Mouse (Mus musculus) forebrain, embryonic 11.5 days (tissue): ENCODE results near the gene Ankle2. TPM values are rescaled to one million over a fixed set of nuclear protein-coding genes. Genes with fewer than 3 reads are reported as not detected.

Experiments used
- ATAC-seq: fragments of 200-750 bp; cut with Nextera tagmentation; replicated peaks from 2 replicates; pipeline ENCODE4 v1.8.0; 2017; ENCODE audit warnings: moderate TSS enrichment; ENCODE audit not compliant: low FRiP score
- DNase-seq: peaks from one replicate; pipeline ENCODE4 v3.0.0-alpha.2; 2017; ENCODE audit warnings: low spot score
- H3K27ac ChIP-seq: fragments of 300-500 bp; sonication (generic); 2 replicates; pipeline ENCODE4 v1.5.1; 2014; ENCODE audit warnings: low read depth, low read length
- H3K27me3 ChIP-seq: fragments of 300-500 bp; sonication (generic); 2 replicates; pipeline ENCODE4 v1.6.1; 2014; ENCODE audit warnings: mild to moderate bottlenecking, low read length, mixed read lengths; ENCODE audit not compliant: control insufficient read depth, insufficient read depth
- H3K36me3 ChIP-seq: fragments of 300-500 bp; sonication (generic); 2 replicates; pipeline ENCODE4 v1.6.1; 2014; ENCODE audit warnings: mild to moderate bottlenecking, low read length, moderate library complexity, mixed read lengths; ENCODE audit not compliant: control insufficient read depth, insufficient read depth
- H3K4me1 ChIP-seq: fragments of 300-500 bp; sonication (generic); replicated peaks from 2 replicates; pipeline ENCODE4 v1.6.1; 2014; ENCODE audit warnings: low read length, mixed read lengths; ENCODE audit not compliant: control insufficient read depth, insufficient read depth
- H3K4me2 ChIP-seq: fragments of 300-500 bp; sonication (generic); 2 replicates; pipeline ENCODE4 v1.6.1; 2014; ENCODE audit warnings: low read depth, mild to moderate bottlenecking, low read length, moderate library complexity, mixed read lengths; ENCODE audit not compliant: severe bottlenecking
- H3K4me3 ChIP-seq: fragments of 300-500 bp; sonication (generic); 2 replicates; pipeline ENCODE4 v1.5.1; 2014; ENCODE audit warnings: low read depth, low read length
- H3K9ac ChIP-seq: fragments of 300-500 bp; sonication (generic); 2 replicates; pipeline ENCODE4 v1.6.1; 2014; ENCODE audit warnings: low read length
- H3K9me3 ChIP-seq: fragments of 300-500 bp; sonication (generic); 2 replicates; pipeline ENCODE4 v1.6.1; 2016; ENCODE audit warnings: low read length, mixed read lengths; ENCODE audit not compliant: control insufficient read depth
- WGBS: fragments of 180-500 bp; shearing (Covaris S2); extraction: QIAGEN DNeasy Blood & Tissue Kit; methylation state at CpG from one replicate; pipeline ENCODE4 v1.1.7; 2014; 5-methylcytosine and 5-hydroxymethylcytosine counted together
- polyA plus RNA-seq: library from polyadenylated mRNA; unstranded; fragments of >200 nt; fragmentation: Nextera tagmentation; extraction: Ambion mirVana; gene quantifications from 2 replicates; pipeline ENCODE4 v1.2.1, GENCODE M21; 2014

Ankle2 gene
- polyA plus RNA-seq: 39.0 and 48.6 TPM in 2 replicates

- ATAC-seq: peak; percentile 97
- H3K9me3 ChIP-seq: no peaks in the 10 kb centered on the region
- H3K36me3 ChIP-seq: no peaks in the 10 kb centered on the region; the same call in 1 of the 2 replicates
- peak within 1 kb of the TSS; percentile 93 for H3K4me3 ChIP-seq
- peak within 1 kb of the TSS; percentile 67 for H3K4me2 ChIP-seq
- under 1% methylated on average over 81 of the region's 81 CpGs for WGBS
- DNase-seq: peak; percentile 97
- no peaks in the 10 kb centered on the region for H3K27me3 ChIP-seq
- peaks cover 4% of the 10 kb centered on the region; the same call in 1 of the 2 replicates for H3K4me1 ChIP-seq
- peak within 1 kb of the TSS; percentile 93 for H3K9ac ChIP-seq
- H3K27ac ChIP-seq: peak within 1 kb of the TSS; percentile 93
Observed at GRCm38 (mm10) chr5:110230780-110231461, at the start of gene Ankle2. Gene Ankle2, plus strand, starts transcription at chr5:110231004.

DNA sequence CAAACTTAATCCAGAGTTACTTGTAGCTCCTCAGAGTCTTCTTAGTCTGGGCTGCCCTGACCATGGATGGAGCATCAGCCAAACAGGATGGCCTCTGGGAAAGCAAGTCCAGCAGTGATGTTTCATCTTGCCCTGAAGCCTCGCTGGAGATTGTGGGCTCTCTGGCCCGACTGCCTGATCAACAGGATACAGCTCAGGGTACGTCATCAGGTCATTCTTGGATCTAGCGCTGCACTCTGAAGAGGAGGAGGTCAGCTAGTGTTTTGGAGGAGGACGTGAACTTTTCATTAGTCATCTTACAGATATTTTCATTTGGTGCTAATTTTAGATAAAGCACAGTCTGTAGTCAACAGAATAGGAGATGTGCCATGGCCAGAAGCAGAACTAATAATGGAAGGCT lies 49.1 kb upstream of the Ankle2 start:
- no peak overlapping the region for H3K9ac ChIP-seq
- H3K4me2 ChIP-seq: no peak overlapping the region
- no peaks in the 10 kb centered on the region; the same call in 1 of the 2 replicates for H3K4me1 ChIP-seq
- H3K36me3 ChIP-seq: no peaks in the 10 kb centered on the region; the same call in none of the 2 replicates
- no peak overlapping the region for H3K27ac ChIP-seq
- ATAC-seq (no peak), DNase-seq (no peak)
- no peaks in the 10 kb centered on the region for H3K9me3 ChIP-seq
- no peak overlapping the region for H3K4me3 ChIP-seq
- WGBS: 91% methylated on average over 5 of the region's 5 CpGs
- no peaks in the 10 kb centered on the region for H3K27me3 ChIP-seq

GRCm38 (mm10) chr5:110203164-110203895 lies 27.5 kb upstream of the Ankle2 start:
- WGBS: 91% methylated on average over 10 of the region's 10 CpGs
- Histone ChIP-seq H3K4me1 (no peaks in the 10 kb centered on the region), H3K4me2 (no peak overlapping the region), H3K27me3 (no peaks in the 10 kb centered on the region), H3K36me3 (peaks cover 6% of the 10 kb centered on the region; the same call in 1 of the 2 replicates), H3K9me3 (no peaks in the 10 kb centered on the region), H3K4me3 (no peak overlapping the region), H3K9ac (no peak overlapping the region), H3K27ac (no peak overlapping the region)
- no peak for DNase-seq
- no peak for ATAC-seq

DNA sequence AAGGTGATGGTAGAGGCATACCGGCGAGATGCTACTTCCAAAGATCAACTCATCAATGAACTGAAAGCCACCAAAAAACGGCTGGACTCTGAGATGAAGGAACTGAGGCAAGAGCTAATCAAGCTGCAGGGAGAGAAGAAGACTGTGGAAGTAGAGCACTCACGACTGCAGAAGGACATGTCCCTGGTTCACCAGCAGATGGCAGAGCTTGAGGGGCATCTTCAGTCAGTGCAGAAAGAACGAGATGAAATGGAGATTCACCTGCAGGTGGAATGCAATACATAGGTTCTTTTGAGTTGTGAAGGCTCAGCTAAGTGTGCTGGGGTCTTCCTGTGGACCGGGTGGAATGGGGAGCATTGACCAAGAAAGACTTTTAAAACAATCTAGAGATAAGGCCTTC lies 26.0 kb upstream of the Ankle2 start:
- Histone ChIP-seq H3K27me3 (no peaks in the 10 kb centered on the region), H3K4me2 (no peak overlapping the region), H3K4me3 (no peak overlapping the region), H3K9ac (no peak overlapping the region), H3K27ac (no peak overlapping the region), H3K36me3 (peaks cover 6% of the 10 kb centered on the region; the same call in 1 of the 2 replicates), H3K9me3 (no peaks in the 10 kb centered on the region), H3K4me1 (no peaks in the 10 kb centered on the region)
- 80% methylated on average over 6 of the region's 6 CpGs for WGBS
- no peak for DNase-seq
- ATAC-seq: no peak

DNA sequence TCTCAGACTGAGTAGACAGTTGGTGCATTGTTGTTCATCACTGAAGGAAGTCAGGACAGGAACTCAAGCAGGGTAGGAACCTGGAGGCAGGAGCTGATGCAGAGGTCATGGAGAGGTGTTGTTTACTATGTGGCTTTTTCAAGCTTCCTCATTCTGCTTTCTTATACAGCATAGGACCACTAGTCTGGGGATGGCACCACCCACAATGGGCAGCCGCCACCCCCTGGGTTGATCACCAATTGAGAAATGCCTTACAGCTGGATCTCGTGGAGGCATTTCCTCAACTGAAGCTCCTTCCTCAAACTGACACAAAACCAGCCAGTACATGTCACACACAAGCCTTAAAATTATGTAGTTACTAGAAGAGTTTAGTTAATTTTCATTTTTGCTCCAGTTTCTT lies 19.5 kb upstream of the Ankle2 start:
- no peak for ATAC-seq
- Histone ChIP-seq H3K27me3 (no peaks in the 10 kb centered on the region), H3K4me1 (no peaks in the 10 kb centered on the region), H3K9ac (no peak overlapping the region), H3K36me3 (peaks cover 12% of the 10 kb centered on the region; the same call in 1 of the 2 replicates), H3K27ac (no peak overlapping the region), H3K4me2 (no peak overlapping the region), H3K4me3 (no peak overlapping the region), H3K9me3 (no peaks in the 10 kb centered on the region)
- DNase-seq: no peak
- WGBS: 93% methylated on average over 2 of the region's 2 CpGs

DNA sequence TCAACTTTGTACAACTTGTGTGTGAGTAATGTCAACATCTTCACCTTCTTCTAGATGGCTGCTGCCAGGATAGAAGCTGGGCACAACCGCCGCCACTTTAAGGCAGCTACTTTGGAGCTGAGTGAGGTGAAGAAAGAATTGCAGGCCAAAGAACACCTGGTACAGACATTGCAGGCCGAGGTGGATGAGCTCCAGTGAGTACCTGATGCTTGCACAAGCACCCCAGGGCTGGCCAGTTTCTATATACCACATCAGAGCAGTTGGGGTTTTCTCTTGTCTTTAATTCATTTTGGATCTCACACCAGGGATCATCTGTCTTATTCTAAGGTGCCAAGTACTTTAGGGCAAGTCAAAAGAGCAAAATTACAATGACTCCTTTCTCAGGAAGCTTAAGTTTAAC lies 14.0 kb upstream of the Ankle2 start:
- ATAC-seq: no peak
- Histone ChIP-seq H3K27me3 (no peaks in the 10 kb centered on the region), H3K36me3 (peaks cover 7% of the 10 kb centered on the region; the same call in 1 of the 2 replicates), H3K9me3 (no peaks in the 10 kb centered on the region), H3K9ac (no peak overlapping the region), H3K4me2 (no peak overlapping the region), H3K4me3 (no peak overlapping the region), H3K27ac (no peak overlapping the region), H3K4me1 (no peaks in the 10 kb centered on the region)
- 91% methylated on average over 3 of the region's 3 CpGs for WGBS
- no peak for DNase-seq

DNA sequence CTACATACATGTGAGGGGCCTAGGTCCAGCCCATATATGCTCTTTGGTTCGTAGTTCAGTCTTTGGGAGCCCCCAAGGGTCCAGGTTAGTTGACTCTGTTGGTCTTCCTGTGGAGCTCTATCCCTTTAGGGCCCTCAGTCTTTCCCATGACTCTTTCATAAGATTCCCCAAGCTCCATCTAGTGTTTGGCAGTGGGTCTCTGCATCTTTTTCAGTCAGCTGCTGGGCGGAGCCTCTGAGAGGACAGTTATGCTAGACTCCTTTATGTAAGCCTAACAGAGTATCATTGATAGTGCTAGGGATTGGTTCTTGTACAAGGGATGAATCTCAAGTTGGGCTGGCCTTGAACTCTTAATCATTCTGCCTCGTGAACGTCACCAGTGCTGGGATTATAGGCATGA lies 10.5 kb upstream of the Ankle2 start:
- 94% methylated on average over 4 of the region's 4 CpGs for WGBS
- H3K9ac ChIP-seq: no peak overlapping the region
- no peaks in the 10 kb centered on the region for H3K9me3 ChIP-seq
- H3K4me2 ChIP-seq: no peak overlapping the region
- no peak overlapping the region for H3K27ac ChIP-seq
- DNase-seq (no peak), ATAC-seq (no peak)
- H3K4me1 ChIP-seq: no peaks in the 10 kb centered on the region
- H3K36me3 ChIP-seq: peaks cover 5% of the 10 kb centered on the region; the same call in 1 of the 2 replicates
- H3K4me3 ChIP-seq: no peak overlapping the region
- H3K27me3 ChIP-seq: no peaks in the 10 kb centered on the region

DNA sequence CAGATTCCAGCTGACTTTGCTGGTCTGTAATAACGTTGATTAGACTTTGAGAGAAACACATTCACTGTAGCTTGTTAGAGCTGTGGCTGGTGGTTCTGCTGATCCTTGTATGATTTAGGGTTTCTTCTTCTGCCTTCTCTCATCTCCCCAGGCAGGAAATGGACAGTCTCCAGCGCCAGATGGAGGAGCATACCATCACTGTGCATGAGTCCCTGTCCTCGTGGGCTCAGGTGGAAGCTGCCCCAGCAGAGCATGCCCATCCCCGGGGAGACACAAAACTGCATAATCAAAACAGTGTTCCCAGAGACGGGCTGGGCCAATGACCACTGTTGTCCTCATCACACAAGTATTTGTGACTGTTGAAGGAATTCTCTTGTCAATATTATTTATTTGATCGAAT lies 8.0 kb upstream of the Ankle2 start:
- 86% methylated on average over 6 of the region's 6 CpGs for WGBS
- Histone ChIP-seq H3K4me2 (no peak overlapping the region), H3K27me3 (no peaks in the 10 kb centered on the region), H3K9me3 (no peaks in the 10 kb centered on the region), H3K4me1 (no peaks in the 10 kb centered on the region), H3K36me3 (no peaks in the 10 kb centered on the region; the same call in 1 of the 2 replicates), H3K27ac (no peak overlapping the region), H3K4me3 (no peak overlapping the region), H3K9ac (no peak overlapping the region)
- no peak for DNase-seq
- no peak for ATAC-seq
